Comparison of ENCODE assay signal across 28 mouse cellular contexts in the genomic region with DNA sequence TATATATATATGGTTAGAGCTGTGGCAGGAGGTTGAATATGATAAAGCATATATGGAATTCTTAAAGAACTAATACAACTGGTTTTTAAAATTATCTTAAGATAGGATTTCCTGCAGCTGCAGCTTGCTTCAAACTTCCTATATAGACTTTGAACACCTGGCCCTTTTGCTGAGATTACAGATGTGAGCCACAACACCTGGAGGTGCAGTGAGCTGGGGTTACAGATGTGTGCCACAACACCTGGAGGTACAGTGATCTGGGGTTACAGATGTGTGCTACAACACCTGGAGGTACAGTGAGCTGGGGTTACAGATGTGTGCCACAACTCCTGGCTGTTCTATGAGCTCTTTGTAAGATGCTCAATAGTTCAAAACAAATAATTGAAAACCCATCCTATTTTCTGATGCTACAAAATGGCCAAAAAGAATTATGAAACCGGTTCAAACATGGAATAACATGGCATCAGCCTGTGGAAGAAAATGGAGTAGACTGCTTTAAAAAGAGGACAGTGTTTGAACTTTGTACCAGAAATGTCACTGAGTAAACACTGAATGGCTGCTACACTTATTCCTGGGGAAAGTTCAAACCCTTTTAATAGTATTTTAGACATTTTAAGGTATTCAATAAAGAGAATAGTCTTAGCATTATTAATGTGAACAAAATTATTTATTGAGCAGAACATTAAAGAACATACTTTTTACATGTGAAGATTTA.
DNase-seq lines count a peak whose midpoint lies in the region; ATAC-seq and TF ChIP-seq lines count a peak whose summit lies in the region.
"Had no signal": no experiment of that assay in that cellular context is flagged by ENCODE, and none has a peak within 500 bp of the region (broad histone marks: within the 10 kb centered on the region; RNA-seq: fewer than 3 reads in every experiment).

No protein-coding gene starts in this region.

- H3K27me3 ChIP-seq in liver, postnatal 0 days (ENCODE audit: insufficient read depth, low read length), result no peaks in the 10 kb centered on the region
- H3K27me3 ChIP-seq in intestine, embryonic 16.5 days (replicated peaks; ENCODE audit: control insufficient read depth, insufficient read depth, low read length), result no peaks in the 10 kb centered on the region
- no peaks in the 10 kb centered on the region for H3K27me3 ChIP-seq in stomach, postnatal 0 days (ENCODE audit: control insufficient read depth, insufficient read depth, low read length)
- no peaks in the 10 kb centered on the region for H3K27me3 ChIP-seq in neural tube, embryonic 15.5 days (replicated peaks)
- H3K27me3 ChIP-seq: CH12.LX; embryonic facial prominence, embryonic 13.5 days; embryonic facial prominence, embryonic 15.5 days; forebrain, embryonic 12.5 days had no signal

- no peaks in the 10 kb centered on the region for H3K9me3 ChIP-seq in liver, postnatal 0 days (ENCODE audit: low read length)
- no peaks in the 10 kb centered on the region for H3K9me3 ChIP-seq in intestine, embryonic 16.5 days (ENCODE audit: control insufficient read depth, low read length)
- H3K9me3 ChIP-seq in stomach, postnatal 0 days (ENCODE audit: control insufficient read depth, low read length), result no peaks in the 10 kb centered on the region
- no peaks in the 10 kb centered on the region for H3K9me3 ChIP-seq in neural tube, embryonic 15.5 days (replicated peaks)
- H3K9me3 ChIP-seq: embryonic facial prominence, embryonic 13.5 days; embryonic facial prominence, embryonic 15.5 days; forebrain, embryonic 10.5 days; forebrain, embryonic 12.5 days had no signal

- peak; percentile 74 for ATAC-seq in liver, postnatal 0 days
- peak; percentile 78 for ATAC-seq in intestine, embryonic 16.5 days
- 0 out of 2 replicates have a peak, but pooled peaks have one; percentile 26 for ATAC-seq in stomach, postnatal 0 days (ENCODE audit: low FRiP score, low TSS enrichment)
- ATAC-seq in neural tube, embryonic 15.5 days (ENCODE audit: low FRiP score), result no peak
- ATAC-seq: CD4-positive, CD25-positive, alpha-beta regulatory T cell, adult 4 months; forebrain, embryonic 14.5 days; forebrain, embryonic 16.5 days had no signal

- H3K36me3 ChIP-seq in liver, postnatal 0 days (replicated peaks; ENCODE audit: insufficient read depth, low read length), result no peaks in the 10 kb centered on the region
- no peaks in the 10 kb centered on the region for H3K36me3 ChIP-seq in intestine, embryonic 16.5 days (ENCODE audit: control insufficient read depth, insufficient read depth, low read length)
- H3K36me3 ChIP-seq in stomach, postnatal 0 days (ENCODE audit: control insufficient read depth, insufficient read depth, low read length), result no peaks in the 10 kb centered on the region
- H3K36me3 ChIP-seq in neural tube, embryonic 15.5 days, result no peaks in the 10 kb centered on the region
- H3K36me3 ChIP-seq: embryonic facial prominence, embryonic 13.5 days; embryonic facial prominence, embryonic 15.5 days; forebrain, embryonic 12.5 days; G1E had no signal

- no peak overlapping the region for H3K27ac ChIP-seq in liver, postnatal 0 days (ENCODE audit: low read depth)
- H3K27ac ChIP-seq in intestine, embryonic 16.5 days (ENCODE audit: low read length), result no peak overlapping the region
- H3K27ac ChIP-seq in stomach, postnatal 0 days (replicated peaks), result no peak overlapping the region
- no peak overlapping the region for H3K27ac ChIP-seq in neural tube, embryonic 15.5 days (replicated peaks)
- H3K27ac ChIP-seq: embryonic facial prominence, embryonic 13.5 days; embryonic facial prominence, embryonic 15.5 days; forebrain, embryonic 10.5 days; forebrain, embryonic 12.5 days had no signal

- peak; percentile 33 for DNase-seq in heart, adult 11 months
- no peak for DNase-seq in heart, postnatal 25 days (ENCODE audit: low spot score)
- no peak for DNase-seq in liver, postnatal 0 days
- DNase-seq in liver, result no peak
- DNase-seq in stomach, postnatal 0 days (ENCODE audit: low spot score), result no peak
- DNase-seq in Muller cell, postnatal 12 days (ENCODE audit: inconsistent ontology term), result no peak
- DNase-seq: adrenal gland, adult 8-10 months; adrenal gland, postnatal 14 days; adrenal gland, postnatal 36 days; B cell, adult 2 months; cerebellum, adult 11 months; cerebellum, adult 18-20 months; cerebellum, adult 8-10 months; cerebellum, adult 9-11 months; cerebellum, postnatal 14 days; cerebellum, postnatal 36 days had no signal

- H3K4me1 ChIP-seq in liver, postnatal 0 days (ENCODE audit: insufficient read depth), result peaks cover 9% of the 10 kb centered on the region
- 0 out of 2 replicates have a peak, but pooled peaks cover 2% of the 10 kb centered on the region for H3K4me1 ChIP-seq in intestine, embryonic 16.5 days (ENCODE audit: control insufficient read depth, insufficient read depth, low read length)
- H3K4me1 ChIP-seq in stomach, postnatal 0 days (replicated peaks; ENCODE audit: control insufficient read depth, insufficient read depth), result no peaks in the 10 kb centered on the region
- H3K4me1 ChIP-seq in neural tube, embryonic 15.5 days, result no peaks in the 10 kb centered on the region
- H3K4me1 ChIP-seq: embryonic facial prominence, embryonic 13.5 days; embryonic facial prominence, embryonic 15.5 days had no signal

- no peak overlapping the region for H3K4me3 ChIP-seq in liver, postnatal 0 days (ENCODE audit: low read depth, low read length)
- no peak overlapping the region for H3K4me3 ChIP-seq in intestine, embryonic 16.5 days (ENCODE audit: low read length)
- no peak overlapping the region for H3K4me3 ChIP-seq in stomach, postnatal 0 days (ENCODE audit: low read depth, low read length)
- H3K4me3 ChIP-seq in neural tube, embryonic 15.5 days (replicated peaks), result no peak overlapping the region
- H3K4me3 ChIP-seq: embryonic facial prominence, embryonic 13.5 days; embryonic facial prominence, embryonic 15.5 days; erythroblast, embryonic 14.5 days; forebrain, embryonic 10.5 days; forebrain, embryonic 12.5 days had no signal

- intact Hi-C loops in heart, postnatal 25 days (cut with DNase I), result no loop called here

- 0 out of 2 replicates have a peak, but pooled peaks have one; percentile 12 for TF ChIP-seq EP300 in liver, postnatal 0 days (IDR thresholded peaks at IDR 0.05; ENCODE audit: low read depth)
- TF ChIP-seq EP300 in stomach, postnatal 0 days (optimal IDR thresholded peaks at IDR 0.05), result no peak

- H3K4me2 ChIP-seq in liver, postnatal 0 days (ENCODE audit: low read depth, low read length), result no peak overlapping the region
- no peak overlapping the region for H3K4me2 ChIP-seq in intestine, embryonic 16.5 days (ENCODE audit: low read depth, low read length)
- H3K4me2 ChIP-seq in stomach, postnatal 0 days (replicated peaks; ENCODE audit: low read depth), result no peak overlapping the region
- H3K4me2 ChIP-seq in neural tube, embryonic 15.5 days, result no peak overlapping the region
- H3K4me2 ChIP-seq: embryonic facial prominence, embryonic 13.5 days; embryonic facial prominence, embryonic 15.5 days; forebrain, embryonic 12.5 days had no signal

- TF ChIP-seq CTCF in liver, postnatal 0 days (IDR thresholded peaks at IDR 0.05; ENCODE audit: low read depth), result no peak
- no peak for TF ChIP-seq CTCF in stomach, postnatal 0 days (IDR thresholded peaks at IDR 0.05; ENCODE audit: low read depth)

- 44% methylated on average over 1 of the region's 1 CpGs for WGBS in liver, postnatal 0 days (ENCODE audit: insufficient replicate concordance)
- 66% methylated on average over 1 of the region's 1 CpGs for WGBS in intestine, embryonic 16.5 days
- 70% methylated on average over 1 of the region's 1 CpGs for WGBS in stomach, postnatal 0 days
- WGBS in neural tube, embryonic 15.5 days, result 82% methylated on average over 1 of the region's 1 CpGs

- no peak overlapping the region for H3K9ac ChIP-seq in liver, postnatal 0 days (replicated peaks)
- no peak overlapping the region for H3K9ac ChIP-seq in intestine, embryonic 16.5 days (ENCODE audit: low read depth, low read length)
- no peak overlapping the region for H3K9ac ChIP-seq in stomach, postnatal 0 days (ENCODE audit: low read length)
- no peak overlapping the region for H3K9ac ChIP-seq in neural tube, embryonic 15.5 days (replicated peaks)
- H3K9ac ChIP-seq: embryonic facial prominence, embryonic 13.5 days; embryonic facial prominence, embryonic 15.5 days; forebrain, embryonic 12.5 days had no signal
